Mouse (Mus musculus) left cerebral cortex, postnatal 36 days (tissue): ENCODE measurements at regions not wholly inside any gene's neighbourhood (a gene's known extent, or its start where the extent isn't known, plus 50 kb on each side); places are given as distances from the start of the nearest gene placed in this dataset.
A peak's percentile ranks its signal among the peaks of the same experiment; 100 is the strongest.

Experiments
- DNase-seq, 2 experiments: peaks; one replicate each; pipeline ENCODE4 v3.0.0; 2021 to 2022; ENCODE audit warnings: low spot score in 2 of 2, mixed read lengths in 1 of 2
- intact Hi-C: fragments of 180-260 bp; cut with DNase I; formaldehyde crosslinking; loops from one replicate; pipeline ENCODE4 v1.15.1; 2025

DNA sequence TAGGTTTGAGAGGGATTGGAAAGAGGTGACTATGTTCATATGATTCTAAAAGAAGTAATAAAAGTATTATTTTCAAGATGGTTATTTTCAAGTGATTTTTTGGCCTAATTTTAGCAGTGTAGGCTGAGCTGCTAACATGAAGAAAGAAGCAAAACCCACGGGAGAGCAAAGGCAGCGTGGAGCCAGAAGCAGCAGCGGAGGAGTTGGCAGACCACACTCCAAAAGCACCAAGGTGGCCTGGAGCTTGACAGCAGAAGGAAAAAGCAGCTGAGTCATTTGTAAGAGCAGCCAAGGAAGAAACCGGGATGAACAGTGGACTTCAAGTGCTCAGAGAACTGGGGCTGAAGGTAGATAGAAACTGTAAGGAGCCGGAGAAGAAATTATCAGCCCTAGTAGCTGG lies 55.9 kb downstream of the Hdgfl1 start:
- intact Hi-C loops = no loop called here
- peak; percentile 15 to 30 for DNase-seq

GRCm38 (mm10) chr13:26699062-26699684 lies 70.8 kb downstream of the Hdgfl1 start:
- DNase-seq = no peak
- intact Hi-C loops = no loop called here

GRCm38 (mm10) chr13:26659471-26659870 lies 110.5 kb downstream of the Hdgfl1 start:
- intact Hi-C loops = no loop called here

GRCm38 (mm10) chr13:26657010-26657611 lies 112.9 kb downstream of the Hdgfl1 start:
- intact Hi-C loops = no loop called here

More at GRCm38 (mm10) chr13:26659471-26659870, 110.5 kb downstream of the Hdgfl1 start:
- DNase-seq = no peak

More at GRCm38 (mm10) chr13:26657010-26657611, 112.9 kb downstream of the Hdgfl1 start:
- DNase-seq = no peak
